Mouse (Mus musculus) ES-Bruce4 (cell line): ENCODE data around the gene Gm973.

Source experiments
- CTCF ChIP-seq: IDR thresholded peaks from one replicate; pipeline ENCODE4 v1.8.1; 2011; ENCODE audit warnings: low read depth, low read length
- EP300 ChIP-seq: IDR thresholded peaks from 2 replicates; pipeline ENCODE4 v1.6.1; 2011; ENCODE audit warnings: low read depth, low read length; ENCODE audit not compliant: insufficient read depth

DNA sequence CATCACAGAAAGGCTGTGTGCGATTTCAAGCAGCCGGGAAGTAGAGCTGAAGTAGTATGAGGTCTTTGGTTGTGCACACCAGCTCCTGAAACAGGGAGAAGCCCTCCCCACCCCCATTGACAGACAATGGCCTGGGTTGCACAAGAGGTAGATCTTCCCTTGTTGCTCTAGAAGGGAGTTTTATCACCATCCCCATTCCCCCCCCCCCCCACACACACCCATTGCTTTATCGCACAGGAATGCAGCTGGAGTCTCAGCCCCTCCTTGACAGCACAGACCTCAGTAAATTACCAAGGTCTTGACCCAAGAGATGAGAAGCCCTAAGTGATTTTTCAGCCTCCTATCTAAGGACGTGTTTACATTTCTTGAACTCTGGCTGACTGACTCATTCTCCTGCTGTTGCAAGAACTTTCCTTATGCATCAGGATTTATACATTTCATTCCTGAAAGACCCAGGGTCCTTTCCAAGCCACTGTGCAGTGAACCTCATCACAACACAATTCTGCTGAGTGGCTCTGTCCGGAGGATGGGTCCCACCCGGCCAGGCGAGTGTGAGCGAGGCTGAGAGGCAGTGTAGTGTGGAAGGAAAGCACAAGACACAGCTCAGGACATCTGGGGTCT, 64.2 kb downstream of the Gm973 start:
- no peak for TF ChIP-seq CTCF
- no peak for TF ChIP-seq EP300
